Mouse (Mus musculus) gastrocnemius, postnatal 25 days (tissue): ENCODE results near the gene Gm4763. TPM values are rescaled to one million over a fixed set of nuclear protein-coding genes. Genes with fewer than 3 reads are reported as not detected.
"Not testable (repeated sequence)": the region's sequence is repeated elsewhere in the genome, so short reads cannot be mapped to it uniquely, and the experiment has no call there.

Experiments used
- DNase-seq: peaks from one replicate; pipeline ENCODE4 v3.0.0; 2022
- long read RNA-seq, 2 experiments: library from polyadenylated mRNA; stranded (forward); transcript quantifications; one replicate each; pipeline ENCODE4 v2.0.0; 2021
- total RNA-seq, 2 experiments: library from RNA; stranded (reverse); gene quantifications; 1 replicate in 1 of 2; 2 replicates in 1 of 2; pipeline ENCODE4 v1.2.3; 2021

Gm4763 gene
- not detected for total RNA-seq
- long read RNA-seq, experiment 1: 0 reads
- long read RNA-seq, experiment 2: 0 reads

- not testable (repeated sequence) for DNase-seq
These were observed at the start of gene Gm4763 for GRCm38 (mm10) chr7:24726808-24727207. Gm4763 (minus strand) TSS chr7:24726908.

GRCm38 (mm10) chr7:24776145-24776544 is 49.4 kb upstream of the Gm4763 start:
- no peak for DNase-seq

- no peak for DNase-seq
These were observed 47.3 kb upstream of the Gm4763 start for GRCm38 (mm10) chr7:24773942-24774535.

GRCm38 (mm10) chr7:24771361-24771760 is 44.7 kb upstream of the Gm4763 start:
- no peak for DNase-seq

GRCm38 (mm10) chr7:24762574-24762973 is 35.9 kb upstream of the Gm4763 start:
- DNase-seq: no peak

- DNase-seq: no peak
These were observed 34.5 kb upstream of the Gm4763 start for GRCm38 (mm10) chr7:24761161-24761560.

GRCm38 (mm10) chr7:24760211-24760610 is 33.5 kb upstream of the Gm4763 start, which contains the start of gene Cd177:
Cd177 (minus strand) TSS chr7:24760311.
- no peak for DNase-seq

GRCm38 (mm10) chr7:24758520-24758919 is 31.8 kb upstream of the Gm4763 start:
- DNase-seq: no peak

GRCm38 (mm10) chr7:24753476-24753875 is 26.8 kb upstream of the Gm4763 start:
- DNase-seq: no peak

GRCm38 (mm10) chr7:24751610-24752009 is 24.9 kb upstream of the Gm4763 start:
- DNase-seq: no peak

- DNase-seq: no peak
These were observed 24.0 kb upstream of the Gm4763 start for GRCm38 (mm10) chr7:24750695-24751094.

GRCm38 (mm10) chr7:24735970-24736670 is 9.4 kb upstream of the Gm4763 start:
- no peak for DNase-seq

- no peak for DNase-seq
These were observed 11.7 kb downstream of the Gm4763 start for GRCm38 (mm10) chr7:24715039-24715438.

GRCm38 (mm10) chr7:24708832-24709292 is 17.8 kb downstream of the Gm4763 start, which contains the start of gene BC049730:
BC049730 (plus strand) TSS chr7:24709242.
- DNase-seq: no peak

GRCm38 (mm10) chr7:24702841-24703240 is 23.9 kb downstream of the Gm4763 start:
- not testable (repeated sequence) for DNase-seq

GRCm38 (mm10) chr7:24697891-24698290 is 28.8 kb downstream of the Gm4763 start:
- not testable (repeated sequence) for DNase-seq

GRCm38 (mm10) chr7:24692693-24693092 is 34.0 kb downstream of the Gm4763 start:
- DNase-seq: not testable (repeated sequence)

- not testable (repeated sequence) for DNase-seq
These were observed 39.2 kb downstream of the Gm4763 start for GRCm38 (mm10) chr7:24687519-24687918.

GRCm38 (mm10) chr7:24684121-24684520 is 42.6 kb downstream of the Gm4763 start:
- DNase-seq: not testable (repeated sequence)

- no peak for DNase-seq
These were observed 50.1 kb downstream of the Gm4763 start, which contains the start of gene Tex101 for GRCm38 (mm10) chr7:24676575-24676974. Tex101 (minus strand) TSS chr7:24676675.

- no peak for DNase-seq
These were observed 54.7 kb downstream of the Gm4763 start for GRCm38 (mm10) chr7:24671944-24672439.
